Mouse (Mus musculus): Measurements from ENCODE around the gene Wsb2.

- TF ChIP-seq POLR2A (IDR thresholded peaks at IDR 0.05; ENCODE audit: borderline replicate concordance, control insufficient read depth, low read depth, low read length) (no peak), CTCF (IDR thresholded peaks at IDR 0.05; ENCODE audit: control insufficient read depth, insufficient read depth, low read length) (no peak)
Measured at GRCm38 (mm10) chr5:117403609-117404008, 46.5 kb downstream of the Wsb2 start.
